Mouse (Mus musculus) cortical plate, adult 2 months (tissue): Measurements from ENCODE around the gene BC003965. TPM values are rescaled to one million over a fixed set of nuclear protein-coding genes. Genes with fewer than 3 reads are reported as not detected.
A peak's percentile ranks its signal among the peaks of the same experiment; 100 is the strongest.
"Not testable (repeated sequence)": the region's sequence is repeated elsewhere in the genome, so short reads cannot be mapped to it uniquely, and the experiment has no call there.

Source experiments
- H3K27ac ChIP-seq: fragments of 200-500 bp; 2 replicates; pipeline ENCODE4 v1.5.1; 2012; ENCODE audit warnings: low read length, control low read depth, inconsistent platforms; ENCODE audit not compliant: insufficient read depth
- H3K4me1 ChIP-seq: fragments of 200-500 bp; 2 replicates; pipeline ENCODE4 v1.6.1; 2011; ENCODE audit warnings: low read length; ENCODE audit not compliant: control insufficient read depth, insufficient read depth
- H3K4me3 ChIP-seq: fragments of 200-500 bp; 2 replicates; pipeline ENCODE4 v1.5.1; 2011; ENCODE audit warnings: mild to moderate bottlenecking, low read length, control low read depth; ENCODE audit not compliant: insufficient read depth
- CTCF ChIP-seq: fragments of 200-500 bp; IDR thresholded peaks from 2 replicates; pipeline ENCODE4 v1.5.1; 2011; ENCODE audit warnings: mild to moderate bottlenecking, control low read depth, low read length; ENCODE audit not compliant: insufficient read depth; ENCODE audit errors: extremely low read depth
- POLR2A ChIP-seq: fragments of 200-500 bp; IDR thresholded peaks from 2 replicates; pipeline ENCODE4 v1.6.1; 2011; ENCODE audit warnings: mild to moderate bottlenecking, low read length, control low read depth; ENCODE audit not compliant: insufficient read depth; ENCODE audit errors: extremely low read depth
- polyA plus RNA-seq: library from polyadenylated mRNA; depleted of rRNA; stranded (reverse); fragments of >200 nt; gene quantifications from 2 replicates; pipeline ENCODE4 v1.2.3, GENCODE M21; 2012

Gene BC003965
- polyA plus RNA-seq, 1 experiment: 22.9 TPM

- Histone ChIP-seq H3K4me1 (no peaks in the 10 kb centered on the region), H3K4me3 (no peak overlapping the region), H3K27ac (no peak overlapping the region)
- TF ChIP-seq POLR2A (no peak), CTCF (no peak)
These were observed 27.4 kb downstream of the BC003965 start for GRCm38 (mm10) chr17:25211705-25212104.

GRCm38 (mm10) chr17:25215431-25215830 lies 31.1 kb downstream of the BC003965 start:
- Histone ChIP-seq H3K27ac (no peak overlapping the region), H3K4me1 (no peaks in the 10 kb centered on the region), H3K4me3 (no peak overlapping the region)
- TF ChIP-seq POLR2A: no peak
- TF ChIP-seq CTCF: no peak

- Histone ChIP-seq H3K4me1 (peaks cover 3% of the 10 kb centered on the region; the same call in 1 of the 2 replicates), H3K27ac (no peak overlapping the region), H3K4me3 (no peak overlapping the region)
- TF ChIP-seq CTCF (no peak), POLR2A (no peak)
These were observed 34.6 kb downstream of the BC003965 start for GRCm38 (mm10) chr17:25218967-25219366.

- H3K4me1 ChIP-seq: peaks cover 4% of the 10 kb centered on the region; the same call in 1 of the 2 replicates
- no peak for TF ChIP-seq CTCF
- no peak for TF ChIP-seq POLR2A
- no peak overlapping the region for H3K27ac ChIP-seq
- no peak overlapping the region for H3K4me3 ChIP-seq
These were observed 35.3 kb downstream of the BC003965 start for GRCm38 (mm10) chr17:25219492-25220295.

GRCm38 (mm10) chr17:25220746-25221145 lies 36.4 kb downstream of the BC003965 start:
- no peak for TF ChIP-seq CTCF
- TF ChIP-seq POLR2A: no peak
- peak overlapping the region; percentile 51; the same call in 1 of the 2 replicates for H3K27ac ChIP-seq
- no peak overlapping the region for H3K4me3 ChIP-seq
- H3K4me1 ChIP-seq: peaks cover 4% of the 10 kb centered on the region; the same call in 1 of the 2 replicates

DNA sequence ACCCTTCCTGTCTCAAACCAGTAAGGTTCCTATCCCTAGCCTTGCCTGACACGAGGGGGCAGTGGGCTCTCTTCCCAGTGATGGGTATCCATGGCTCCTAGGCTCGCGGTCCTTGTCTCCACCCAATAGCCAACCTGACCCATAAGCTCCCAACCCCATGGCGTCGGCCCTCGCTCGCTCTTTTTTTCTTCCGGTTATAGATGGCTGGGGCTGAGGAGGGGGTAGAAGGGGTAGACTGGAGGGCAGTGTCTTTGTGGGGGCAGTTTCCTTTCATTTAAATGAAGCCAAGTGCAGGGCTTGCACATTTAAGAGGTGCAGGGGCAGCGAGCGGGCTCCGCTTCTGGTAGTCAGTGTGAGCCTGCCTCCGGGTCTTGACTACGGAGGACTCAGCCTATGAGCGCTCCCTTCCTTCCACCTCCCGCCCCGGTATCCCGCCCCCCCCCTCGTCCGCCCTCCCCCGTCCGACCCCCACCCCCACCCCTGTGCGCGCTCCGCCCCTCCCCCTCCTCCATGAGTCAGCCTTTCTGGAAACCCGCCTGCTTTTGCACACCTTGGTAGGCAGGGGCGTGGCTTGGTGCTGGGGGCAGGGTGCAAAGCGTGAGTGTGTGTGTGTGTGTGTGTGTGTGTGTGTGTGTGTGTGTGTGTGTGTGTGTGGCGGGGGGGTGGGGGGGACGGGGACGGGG lies 37.6 kb downstream of the BC003965 start:
- TF ChIP-seq POLR2A: peak; percentile 64; the same call in 1 of the 2 replicates
- no peak for TF ChIP-seq CTCF
- Histone ChIP-seq H3K27ac (peak overlapping the region; percentile 68), H3K4me3 (peak overlapping the region; percentile 70), H3K4me1 (peaks cover 4% of the 10 kb centered on the region; the same call in 1 of the 2 replicates)

DNA sequence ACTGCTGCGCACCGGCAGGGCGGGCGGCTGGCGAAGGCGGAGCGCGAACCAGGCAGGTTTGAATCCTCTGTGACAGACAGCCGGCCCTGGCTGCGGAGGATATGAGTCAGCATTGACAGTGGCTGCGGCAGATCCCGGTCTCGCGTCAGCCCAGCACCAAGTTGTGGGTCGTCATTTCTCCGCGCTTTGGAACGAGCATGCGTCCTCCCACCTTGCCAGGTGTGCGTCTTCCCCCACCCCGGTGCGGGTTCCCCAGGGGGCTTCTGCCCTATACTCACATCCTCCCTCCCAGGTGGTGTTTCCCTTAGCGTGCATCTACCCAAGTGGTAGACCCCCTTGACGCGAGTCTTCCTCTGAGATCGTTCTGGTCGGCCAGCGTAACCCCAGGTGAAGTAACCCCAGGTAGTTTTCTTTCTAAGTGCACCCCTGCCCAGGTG lies 38.2 kb downstream of the BC003965 start:
- H3K4me1 ChIP-seq: not testable (repeated sequence)
- Histone ChIP-seq H3K4me3 (peak overlapping the region; percentile 70), H3K27ac (peak overlapping the region; percentile 75)

DNA sequence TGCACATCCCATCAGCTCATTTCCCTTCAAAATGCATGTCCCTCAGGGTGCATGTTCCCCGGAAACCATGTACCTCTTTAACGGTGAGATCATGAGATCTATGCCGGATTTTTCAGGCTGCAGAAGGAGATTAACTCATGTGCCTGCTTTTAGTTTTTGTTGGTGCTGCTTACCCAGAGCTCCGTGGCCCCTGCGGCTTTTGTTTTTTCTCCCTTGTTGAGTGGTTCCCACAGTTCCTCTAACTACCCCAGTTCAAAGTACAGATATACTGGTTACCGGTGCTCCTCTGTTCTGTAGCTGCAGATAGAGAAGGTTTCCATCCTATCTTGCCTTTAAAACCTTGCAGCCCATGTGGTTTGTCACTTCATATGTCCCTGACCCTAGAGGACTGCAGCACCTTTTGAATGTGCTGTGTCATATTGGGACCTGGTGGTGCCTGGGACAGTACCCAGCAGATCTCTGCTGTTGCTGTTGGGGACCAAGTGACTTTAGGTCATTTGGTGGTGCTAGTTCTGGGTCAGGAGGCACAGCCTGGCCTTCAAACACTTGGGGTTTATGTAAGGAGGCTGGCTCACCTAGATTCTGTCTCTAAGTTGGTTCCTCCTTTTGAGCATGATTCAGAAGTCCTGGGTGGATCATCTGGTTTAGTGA lies 38.7 kb downstream of the BC003965 start:
- peak overlapping the region; percentile 75 for H3K27ac ChIP-seq
- no peak for TF ChIP-seq CTCF
- no peak for TF ChIP-seq POLR2A
- peaks cover 4% of the 10 kb centered on the region; the same call in 1 of the 2 replicates for H3K4me1 ChIP-seq
- H3K4me3 ChIP-seq: peak overlapping the region; percentile 70

DNA sequence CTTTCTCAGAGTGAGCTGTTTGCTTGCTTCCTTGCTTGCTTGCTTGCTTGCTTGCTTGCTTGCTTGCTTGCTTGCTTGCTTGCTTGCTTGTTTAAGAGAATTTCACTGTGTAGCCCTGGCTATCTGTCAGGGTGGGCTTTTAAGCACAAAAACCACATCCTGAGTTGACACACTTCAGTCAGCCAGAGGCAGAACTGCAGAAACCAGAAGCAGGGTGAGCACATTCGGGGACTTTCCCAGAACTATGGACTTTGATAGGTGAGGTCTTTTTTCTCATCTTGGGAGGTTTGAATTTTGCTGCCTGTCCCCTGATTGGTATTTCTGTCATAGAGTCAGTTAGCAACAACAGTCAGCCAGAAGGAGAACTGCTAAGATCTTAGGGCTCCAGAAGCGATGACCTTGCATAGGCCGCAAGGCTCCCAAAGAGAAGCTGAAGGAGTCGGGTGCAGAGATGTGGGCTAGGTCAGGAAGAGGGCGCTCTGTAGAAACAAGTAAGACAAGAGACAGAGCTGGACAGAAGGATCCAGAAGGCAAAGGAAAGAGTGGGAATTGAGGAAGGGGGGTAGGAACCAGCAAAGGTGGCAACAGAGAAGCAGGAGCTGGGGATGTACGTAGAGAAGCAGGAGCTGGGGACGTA lies 40.4 kb downstream of the BC003965 start:
- peaks cover 4% of the 10 kb centered on the region; the same call in 1 of the 2 replicates for H3K4me1 ChIP-seq
- no peak overlapping the region for H3K4me3 ChIP-seq
- TF ChIP-seq POLR2A (no peak), CTCF (no peak)
- no peak overlapping the region for H3K27ac ChIP-seq
